Mouse (Mus musculus): ENCODE measurements around the gene C1ra. TPM values are rescaled to one million over a fixed set of nuclear protein-coding genes. Genes with fewer than 3 reads are reported as not detected.
"Not testable (repeated sequence)": the region's sequence is repeated elsewhere in the genome, so short reads cannot be mapped to it uniquely, and the experiment has no call there.

The C1ra gene
- polyA plus RNA-seq, 1 experiment from 2014 or later: 3.4 TPM

- not testable (repeated sequence) for H3K27me3 ChIP-seq (replicated peaks; ENCODE audit: control insufficient read depth, insufficient read depth, low read length); H3K9ac ChIP-seq (ENCODE audit: low read depth, low read length); ATAC-seq (ENCODE audit: low read depth); H3K4me1 ChIP-seq (ENCODE audit: control insufficient read depth, insufficient read depth, low read length); H3K4me3 ChIP-seq (ENCODE audit: low read depth, low read length); H3K4me2 ChIP-seq (ENCODE audit: low read depth, low read length); H3K9me3 ChIP-seq (ENCODE audit: control insufficient read depth, low read length); H3K36me3 ChIP-seq (ENCODE audit: control insufficient read depth, insufficient read depth, low read length); H3K27ac ChIP-seq (replicated peaks; ENCODE audit: low read depth, low read length)
- peak; percentile 15 for DNase-seq (ENCODE audit: low spot score)
- 0% methylated on average over 1 of the region's 1 CpGs for WGBS
Measured at GRCm38 (mm10) chr6:124542284-124542683, 30.1 kb downstream of the C1ra start, which contains the start of gene C1s1. Gene C1s1 (minus strand): TSS chr6:124542359.

- H3K27ac ChIP-seq (replicated peaks; ENCODE audit: low read depth, low read length): no peak overlapping the region
- H3K36me3 ChIP-seq (ENCODE audit: control insufficient read depth, insufficient read depth, low read length): no peaks in the 10 kb centered on the region
- ATAC-seq (ENCODE audit: low read depth) (no peak), DNase-seq (ENCODE audit: low spot score) (no peak)
- H3K9ac ChIP-seq (ENCODE audit: low read depth, low read length): no peak overlapping the region
- H3K4me2 ChIP-seq (ENCODE audit: low read depth, low read length): no peak overlapping the region
- 75% methylated on average over 5 of the region's 6 CpGs for WGBS
- H3K4me1 ChIP-seq (ENCODE audit: control insufficient read depth, insufficient read depth, low read length): no peaks in the 10 kb centered on the region
- H3K4me3 ChIP-seq (ENCODE audit: low read depth, low read length): no peak overlapping the region
- H3K27me3 ChIP-seq (replicated peaks; ENCODE audit: control insufficient read depth, insufficient read depth, low read length): no peaks in the 10 kb centered on the region
- H3K9me3 ChIP-seq (ENCODE audit: control insufficient read depth, low read length): no peaks in the 10 kb centered on the region
Measured at GRCm38 (mm10) chr6:124544466-124544865, 32.3 kb downstream of the C1ra start.

- no peaks in the 10 kb centered on the region for H3K9me3 ChIP-seq (ENCODE audit: control insufficient read depth, low read length)
- no peaks in the 10 kb centered on the region for H3K36me3 ChIP-seq (ENCODE audit: control insufficient read depth, insufficient read depth, low read length)
- H3K4me2 ChIP-seq (ENCODE audit: low read depth, low read length): no peak overlapping the region
- no peak overlapping the region for H3K9ac ChIP-seq (ENCODE audit: low read depth, low read length)
- ATAC-seq (ENCODE audit: low read depth): no peak
- no peak for DNase-seq (ENCODE audit: low spot score)
- 73% methylated on average over 2 of the region's 2 CpGs for WGBS
- H3K27me3 ChIP-seq (replicated peaks; ENCODE audit: control insufficient read depth, insufficient read depth, low read length): no peaks in the 10 kb centered on the region
- H3K4me3 ChIP-seq (ENCODE audit: low read depth, low read length): no peak overlapping the region
- no peaks in the 10 kb centered on the region for H3K4me1 ChIP-seq (ENCODE audit: control insufficient read depth, insufficient read depth, low read length)
- H3K27ac ChIP-seq (replicated peaks; ENCODE audit: low read depth, low read length): no peak overlapping the region
Measured at GRCm38 (mm10) chr6:124545425-124545824, 33.2 kb downstream of the C1ra start.

- H3K9ac ChIP-seq (ENCODE audit: low read depth, low read length); H3K27me3 ChIP-seq (replicated peaks; ENCODE audit: control insufficient read depth, insufficient read depth, low read length); DNase-seq (ENCODE audit: low spot score); H3K4me1 ChIP-seq (ENCODE audit: control insufficient read depth, insufficient read depth, low read length); H3K27ac ChIP-seq (replicated peaks; ENCODE audit: low read depth, low read length); ATAC-seq (ENCODE audit: low read depth); H3K9me3 ChIP-seq (ENCODE audit: control insufficient read depth, low read length); H3K36me3 ChIP-seq (ENCODE audit: control insufficient read depth, insufficient read depth, low read length); H3K4me3 ChIP-seq (ENCODE audit: low read depth, low read length); H3K4me2 ChIP-seq (ENCODE audit: low read depth, low read length): not testable (repeated sequence)
- WGBS: 91% methylated on average over 2 of the region's 3 CpGs
Measured at GRCm38 (mm10) chr6:124547979-124548378, 35.8 kb downstream of the C1ra start.

GRCm38 (mm10) chr6:124549023-124549550, 36.9 kb downstream of the C1ra start:
- H3K27me3 ChIP-seq (replicated peaks; ENCODE audit: control insufficient read depth, insufficient read depth, low read length): no peaks in the 10 kb centered on the region
- no peak overlapping the region for H3K4me3 ChIP-seq (ENCODE audit: low read depth, low read length)
- no peaks in the 10 kb centered on the region for H3K4me1 ChIP-seq (ENCODE audit: control insufficient read depth, insufficient read depth, low read length)
- peaks cover 6% of the 10 kb centered on the region; the same call in 1 of the 2 replicates for H3K9me3 ChIP-seq (ENCODE audit: control insufficient read depth, low read length)
- no peak overlapping the region for H3K4me2 ChIP-seq (ENCODE audit: low read depth, low read length)
- no peaks in the 10 kb centered on the region for H3K36me3 ChIP-seq (ENCODE audit: control insufficient read depth, insufficient read depth, low read length)
- H3K27ac ChIP-seq (replicated peaks; ENCODE audit: low read depth, low read length): no peak overlapping the region
- WGBS: 81% methylated on average over 3 of the region's 3 CpGs
- DNase-seq (ENCODE audit: low spot score): no peak
- no peak overlapping the region for H3K9ac ChIP-seq (ENCODE audit: low read depth, low read length)
- ATAC-seq (ENCODE audit: low read depth): no peak

- no peak overlapping the region for H3K27ac ChIP-seq (replicated peaks; ENCODE audit: low read depth, low read length)
- H3K27me3 ChIP-seq (replicated peaks; ENCODE audit: control insufficient read depth, insufficient read depth, low read length): no peaks in the 10 kb centered on the region
- DNase-seq (ENCODE audit: low spot score): no peak
- no peaks in the 10 kb centered on the region for H3K36me3 ChIP-seq (ENCODE audit: control insufficient read depth, insufficient read depth, low read length)
- peaks cover 6% of the 10 kb centered on the region; the same call in 1 of the 2 replicates for H3K9me3 ChIP-seq (ENCODE audit: control insufficient read depth, low read length)
- no peak overlapping the region for H3K4me3 ChIP-seq (ENCODE audit: low read depth, low read length)
- ATAC-seq (ENCODE audit: low read depth): no peak
- H3K4me2 ChIP-seq (ENCODE audit: low read depth, low read length): no peak overlapping the region
- H3K9ac ChIP-seq (ENCODE audit: low read depth, low read length): no peak overlapping the region
- 60% methylated on average over 22 of the region's 22 CpGs for WGBS
- no peaks in the 10 kb centered on the region for H3K4me1 ChIP-seq (ENCODE audit: control insufficient read depth, insufficient read depth, low read length)
Measured at GRCm38 (mm10) chr6:124552766-124553165, 40.6 kb downstream of the C1ra start.

GRCm38 (mm10) chr6:124555956-124556355, 43.8 kb downstream of the C1ra start:
- H3K27me3 ChIP-seq (replicated peaks; ENCODE audit: control insufficient read depth, insufficient read depth, low read length); H3K4me3 ChIP-seq (ENCODE audit: low read depth, low read length); H3K4me1 ChIP-seq (ENCODE audit: control insufficient read depth, insufficient read depth, low read length); H3K9ac ChIP-seq (ENCODE audit: low read depth, low read length); DNase-seq (ENCODE audit: low spot score); H3K4me2 ChIP-seq (ENCODE audit: low read depth, low read length); ATAC-seq (ENCODE audit: low read depth); H3K27ac ChIP-seq (replicated peaks; ENCODE audit: low read depth, low read length); H3K36me3 ChIP-seq (ENCODE audit: control insufficient read depth, insufficient read depth, low read length): not testable (repeated sequence)
- 79% methylated on average over 2 of the region's 2 CpGs for WGBS
- H3K9me3 ChIP-seq (ENCODE audit: control insufficient read depth, low read length): peaks cover 13% of the 10 kb centered on the region; the same call in 1 of the 2 replicates

GRCm38 (mm10) chr6:124561156-124561555, 49.0 kb downstream of the C1ra start:
- not testable (repeated sequence) for DNase-seq (ENCODE audit: low spot score); H3K36me3 ChIP-seq (ENCODE audit: control insufficient read depth, insufficient read depth, low read length)
- 89% methylated on average over 4 of the region's 4 CpGs for WGBS

GRCm38 (mm10) chr6:124561611-124562010, 49.4 kb downstream of the C1ra start:
- not testable (repeated sequence) for H3K27me3 ChIP-seq (replicated peaks; ENCODE audit: control insufficient read depth, insufficient read depth, low read length); ATAC-seq (ENCODE audit: low read depth); H3K27ac ChIP-seq (replicated peaks; ENCODE audit: low read depth, low read length); H3K9ac ChIP-seq (ENCODE audit: low read depth, low read length); H3K9me3 ChIP-seq (ENCODE audit: control insufficient read depth, low read length); H3K4me3 ChIP-seq (ENCODE audit: low read depth, low read length); H3K4me1 ChIP-seq (ENCODE audit: control insufficient read depth, insufficient read depth, low read length); H3K4me2 ChIP-seq (ENCODE audit: low read depth, low read length); H3K36me3 ChIP-seq (ENCODE audit: control insufficient read depth, insufficient read depth, low read length); DNase-seq (ENCODE audit: low spot score)
- WGBS: 87% methylated on average over 1 of the region's 2 CpGs

More at GRCm38 (mm10) chr6:124561156-124561555, 49.0 kb downstream of the C1ra start:
- ATAC-seq (ENCODE audit: low read depth); H3K9me3 ChIP-seq (ENCODE audit: control insufficient read depth, low read length); H3K27ac ChIP-seq (replicated peaks; ENCODE audit: low read depth, low read length); H3K4me3 ChIP-seq (ENCODE audit: low read depth, low read length); H3K4me1 ChIP-seq (ENCODE audit: control insufficient read depth, insufficient read depth, low read length); H3K27me3 ChIP-seq (replicated peaks; ENCODE audit: control insufficient read depth, insufficient read depth, low read length); H3K4me2 ChIP-seq (ENCODE audit: low read depth, low read length); H3K9ac ChIP-seq (ENCODE audit: low read depth, low read length): not testable (repeated sequence)

Measured in embryonic facial prominence, embryonic 14.5 days (tissue).